Mouse (Mus musculus): ENCODE data around the gene Ttll1. TPM values are rescaled to one million over a fixed set of nuclear protein-coding genes. Genes with fewer than 3 reads are reported as not detected.

The Ttll1 gene
- total and polyA plus RNA-seq, 3 experiments, result 2.5 to 9.9 (median 4.9) TPM

- Histone ChIP-seq H3K4me2 (ENCODE audit: insufficient read depth, low read depth, poor library complexity, severe bottlenecking) (no peak overlapping the region), H3K27me3 (replicated peaks) (no peaks in the 10 kb centered on the region), H3K9me3 (replicated peaks; ENCODE audit: low read length) (no peaks in the 10 kb centered on the region), H3K4me1 (ENCODE audit: control insufficient read depth in 1 of 2, insufficient read depth in 2 of 2) (peaks cover 24 to 97% of the 10 kb centered on the region in 2 experiments), H3K9ac (ENCODE audit: insufficient read depth, low read depth) (no peak overlapping the region), H3K36me3 (replicated peaks in 1 of 2; ENCODE audit: control insufficient read depth in 1 of 2, insufficient read depth in 1 of 2, low read length in 1 of 2) (peaks cover 0 to 29% of the 10 kb centered on the region in 2 experiments), H3K4me3 (replicated peaks in 1 of 3; ENCODE audit: low read depth in 2 of 3, low read length in 2 of 3, poor library complexity in 1 of 3) (no peak overlapping the region), H3K27ac (ENCODE audit: insufficient read depth, low read depth) (no peak overlapping the region), H3K79me2 (replicated peaks; ENCODE audit: control insufficient read depth, extremely low read depth, insufficient read depth, poor library complexity, severe bottlenecking) (peaks cover 27% of the 10 kb centered on the region)
- dilution Hi-C loops (cut with MboI; ENCODE audit: extremely low pct_ligation_motif_present, extremely low pct_unique_long_range_greater_than_20kb, low sequenced_read_pairs) (no loop called here), in situ Hi-C loops (cut with MboI; ENCODE audit: low pct_ligation_motif_present, low pct_unique_long_range_greater_than_20kb, low sequenced_read_pairs) (no loop called here)
- TF ChIP-seq TBP (conservative IDR thresholded peaks at IDR 0.05; ENCODE audit: low read depth, low read length), result no peak
- TF ChIP-seq RAD21 (IDR thresholded peaks at IDR 0.05; ENCODE audit: low read depth, low read length), result no peak
- TF ChIP-seq TCF12 (IDR thresholded peaks at IDR 0.05; ENCODE audit: low read depth, low read length), result no peak
- no peak for TF ChIP-seq MEF2A (IDR thresholded peaks at IDR 0.05; ENCODE audit: borderline replicate concordance, low read depth, low read length)
- TF ChIP-seq PAX5 (IDR thresholded peaks at IDR 0.05; ENCODE audit: low read length), result no peak
- no peak for TF ChIP-seq USF1 (IDR thresholded peaks at IDR 0.05; ENCODE audit: low read depth, low read length)
- TF ChIP-seq SMC3 (IDR thresholded peaks at IDR 0.05; ENCODE audit: low read depth, low read length), result no peak
- DNase-seq (ENCODE audit: extremely low read depth), result no peak
These were observed 62.0 kb downstream of the Ttll1 start for GRCm38 (mm10) chr15:83448646-83449045.

DNA sequence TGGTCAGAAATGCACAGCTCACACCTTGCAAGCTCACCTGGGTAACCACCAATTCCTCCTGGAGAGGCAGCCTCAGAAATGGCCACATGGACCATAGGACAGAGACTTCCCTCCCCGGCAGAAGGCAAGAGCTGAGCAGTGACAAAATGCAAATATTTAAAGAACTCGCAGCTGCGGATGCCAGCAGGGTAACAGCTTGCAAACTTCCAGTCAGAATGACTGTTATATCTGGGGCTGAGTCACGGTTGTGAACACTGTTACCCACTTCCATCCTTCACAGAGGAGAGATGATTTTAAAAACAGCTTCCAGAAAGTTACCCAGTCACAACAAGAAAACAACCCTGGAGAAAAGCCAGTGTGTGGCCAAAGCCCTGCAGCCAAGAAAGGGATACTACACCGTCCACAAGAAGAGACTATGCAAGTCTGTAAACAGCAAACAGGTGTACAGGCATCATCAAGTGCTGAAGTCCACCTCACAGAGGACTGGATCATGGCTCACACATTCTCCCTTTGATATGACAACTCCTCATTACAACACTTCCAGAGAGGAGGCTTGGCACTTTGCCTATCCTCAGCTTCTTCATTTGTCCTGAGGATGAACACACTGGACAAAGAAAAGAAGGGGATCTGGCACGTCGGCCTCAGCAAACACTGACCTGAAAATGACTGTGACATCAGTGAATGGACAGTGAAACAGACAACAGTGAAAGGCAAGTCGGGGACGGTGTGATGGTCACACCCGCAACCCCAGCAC, 62.7 kb downstream of the Ttll1 start:
- Histone ChIP-seq H3K4me2 (ENCODE audit: insufficient read depth, low read depth, poor library complexity, severe bottlenecking) (no peak overlapping the region), H3K4me1 (ENCODE audit: control insufficient read depth in 1 of 2, insufficient read depth in 2 of 2) (peaks cover 24 to 97% of the 10 kb centered on the region in 2 experiments), H3K9me3 (replicated peaks; ENCODE audit: low read length) (no peaks in the 10 kb centered on the region), H3K36me3 (replicated peaks in 1 of 2; ENCODE audit: control insufficient read depth in 1 of 2, insufficient read depth in 1 of 2, low read length in 1 of 2) (peaks cover 0 to 29% of the 10 kb centered on the region in 2 experiments), H3K9ac (ENCODE audit: insufficient read depth, low read depth) (no peak overlapping the region), H3K4me3 (replicated peaks in 1 of 3; ENCODE audit: low read depth in 2 of 3, low read length in 2 of 3, poor library complexity in 1 of 3) (no peak overlapping the region), H3K27me3 (replicated peaks) (no peaks in the 10 kb centered on the region), H3K27ac (ENCODE audit: insufficient read depth, low read depth) (no peak overlapping the region), H3K79me2 (replicated peaks; ENCODE audit: control insufficient read depth, extremely low read depth, insufficient read depth, poor library complexity, severe bottlenecking) (peaks cover 21% of the 10 kb centered on the region)
- dilution Hi-C loops (cut with MboI; ENCODE audit: extremely low pct_ligation_motif_present, extremely low pct_unique_long_range_greater_than_20kb, low sequenced_read_pairs), result no loop called here
- peak; percentile 63 for DNase-seq (ENCODE audit: extremely low read depth)
- in situ Hi-C loops (cut with MboI; ENCODE audit: low pct_ligation_motif_present, low pct_unique_long_range_greater_than_20kb, low sequenced_read_pairs), result no loop called here
- TF ChIP-seq KAT2A (IDR thresholded peaks at IDR 0.05; ENCODE audit: insufficient replicate concordance, low read length) (no peak), TCF12 (IDR thresholded peaks at IDR 0.05; ENCODE audit: low read depth, low read length) (no peak), E2F4 (IDR thresholded peaks at IDR 0.05; ENCODE audit: insufficient replicate concordance, low read depth, low read length) (no peak), BHLHE40 (IDR thresholded peaks at IDR 0.05; ENCODE audit: low read depth, low read length) (0 out of 2 replicates have a peak, but pooled peaks have one; percentile 30), MYC (IDR thresholded peaks at IDR 0.05; ENCODE audit: low read depth, low read length) (no peak), SMC3 (IDR thresholded peaks at IDR 0.05; ENCODE audit: low read depth, low read length) (no peak), EP300 (IDR thresholded peaks at IDR 0.05; ENCODE audit: low read length) (no peak), UBTF (IDR thresholded peaks at IDR 0.05; ENCODE audit: low read depth, low read length) (no peak), MAX (IDR thresholded peaks at IDR 0.05; ENCODE audit: low read length) (no peak), USF1 (IDR thresholded peaks at IDR 0.05; ENCODE audit: low read depth, low read length) (no peak), MAFK (IDR thresholded peaks at IDR 0.05; ENCODE audit: insufficient replicate concordance, low read length) (no peak), ZC3H11A (IDR thresholded peaks at IDR 0.05; ENCODE audit: low read depth, low read length) (no peak), MAZ (IDR thresholded peaks at IDR 0.05; ENCODE audit: low read depth, low read length) (no peak), ZKSCAN1 (IDR thresholded peaks at IDR 0.05; ENCODE audit: borderline replicate concordance, low read depth, low read length) (no peak), USF2 (conservative IDR thresholded peaks at IDR 0.05; ENCODE audit: low read depth, low read length) (no peak), MEF2A (IDR thresholded peaks at IDR 0.05; ENCODE audit: borderline replicate concordance, low read depth, low read length) (0 out of 2 replicates have a peak, but pooled peaks have one; percentile 37), JUND (conservative IDR thresholded peaks at IDR 0.05; ENCODE audit: low read depth, low read length) (no peak), RAD21 (IDR thresholded peaks at IDR 0.05; ENCODE audit: low read depth, low read length) (no peak), NRF1 (IDR thresholded peaks at IDR 0.05; ENCODE audit: low read depth, low read length) (no peak), JUN (IDR thresholded peaks at IDR 0.05; ENCODE audit: insufficient read depth, low read depth, low read length) (no peak), GABPA (IDR thresholded peaks at IDR 0.05; ENCODE audit: insufficient replicate concordance, low read depth, low read length) (no peak), SIN3A (IDR thresholded peaks at IDR 0.05; ENCODE audit: low read length) (peak; percentile 56; the same call in 1 of the 2 replicates), HCFC1 (IDR thresholded peaks at IDR 0.05; ENCODE audit: low read depth, low read length) (no peak), PAX5 (IDR thresholded peaks at IDR 0.05; ENCODE audit: low read length) (no peak), ZNF384 (IDR thresholded peaks at IDR 0.05; ENCODE audit: low read depth, low read length) (no peak), IRF4 (IDR thresholded peaks at IDR 0.05; ENCODE audit: low read depth, low read length) (no peak), MXI1 (IDR thresholded peaks at IDR 0.05; ENCODE audit: low read depth, low read length) (peak; percentile 58; the same call in 1 of the 2 replicates), CHD2 (IDR thresholded peaks at IDR 0.05; ENCODE audit: low read length) (no peak), RCOR1 (conservative IDR thresholded peaks at IDR 0.05; ENCODE audit: low read depth, low read length) (no peak)
